Mouse (Mus musculus): ENCODE results near the gene R3hdml. TPM values are rescaled to one million over a fixed set of nuclear protein-coding genes. Genes with fewer than 3 reads are reported as not detected.

Gene R3hdml
- polyA plus RNA-seq, 1 experiment from 2014 or later, result not detected

GRCm38 (mm10) chr2:163540231-163541117 lies 48.4 kb downstream of the R3hdml start:
- WGBS, result 67% methylated on average over 9 of the region's 9 CpGs
- Histone ChIP-seq H3K27me3 (replicated peaks) (peaks cover 64% of the 10 kb centered on the region), H3K27ac (replicated peaks) (no peak overlapping the region), H3K4me3 (no peak overlapping the region), H3K4me1 (no peaks in the 10 kb centered on the region), H3K9me3 (no peaks in the 10 kb centered on the region), H3K4me2 (no peak overlapping the region), H3K36me3 (no peaks in the 10 kb centered on the region), H3K9ac (no peak overlapping the region)
- ATAC-seq (ENCODE audit: extremely low read depth, insufficient number of reproducible peaks, low FRiP score, low TSS enrichment), result no peak

- H3K27ac ChIP-seq (replicated peaks), result no peak overlapping the region
- no peaks in the 10 kb centered on the region for H3K36me3 ChIP-seq
- no peak overlapping the region for H3K4me3 ChIP-seq
- WGBS, result 66% methylated on average over 10 of the region's 10 CpGs
- H3K4me1 ChIP-seq, result no peaks in the 10 kb centered on the region
- no peak for ATAC-seq (ENCODE audit: extremely low read depth, insufficient number of reproducible peaks, low FRiP score, low TSS enrichment)
- H3K27me3 ChIP-seq (replicated peaks), result peaks cover 52% of the 10 kb centered on the region
- H3K4me2 ChIP-seq, result no peak overlapping the region
- no peaks in the 10 kb centered on the region for H3K9me3 ChIP-seq
- no peak overlapping the region for H3K9ac ChIP-seq
Measured at GRCm38 (mm10) chr2:163541568-163542182, 49.6 kb downstream of the R3hdml start.

GRCm38 (mm10) chr2:163542674-163543073 lies 50.6 kb downstream of the R3hdml start:
- no peak overlapping the region for H3K9ac ChIP-seq
- no peaks in the 10 kb centered on the region for H3K4me1 ChIP-seq
- H3K27me3 ChIP-seq (replicated peaks), result peaks cover 49% of the 10 kb centered on the region
- ATAC-seq (ENCODE audit: extremely low read depth, insufficient number of reproducible peaks, low FRiP score, low TSS enrichment), result no peak
- 84% methylated on average over 10 of the region's 10 CpGs for WGBS
- H3K4me2 ChIP-seq, result no peak overlapping the region
- H3K27ac ChIP-seq (replicated peaks), result no peak overlapping the region
- H3K36me3 ChIP-seq, result no peaks in the 10 kb centered on the region
- H3K4me3 ChIP-seq, result no peak overlapping the region
- no peaks in the 10 kb centered on the region for H3K9me3 ChIP-seq

GRCm38 (mm10) chr2:163546623-163547318 lies 54.7 kb downstream of the R3hdml start:
- ATAC-seq (ENCODE audit: extremely low read depth, insufficient number of reproducible peaks, low FRiP score, low TSS enrichment), result no peak
- H3K9ac ChIP-seq, result no peak overlapping the region
- no peak overlapping the region for H3K27ac ChIP-seq (replicated peaks)
- H3K4me3 ChIP-seq, result no peak overlapping the region
- WGBS, result 65% methylated on average over 14 of the region's 14 CpGs
- H3K27me3 ChIP-seq (replicated peaks), result peaks cover 60% of the 10 kb centered on the region
- no peak overlapping the region for H3K4me2 ChIP-seq
- no peaks in the 10 kb centered on the region for H3K4me1 ChIP-seq
- H3K9me3 ChIP-seq, result no peaks in the 10 kb centered on the region
- no peaks in the 10 kb centered on the region for H3K36me3 ChIP-seq

DNA sequence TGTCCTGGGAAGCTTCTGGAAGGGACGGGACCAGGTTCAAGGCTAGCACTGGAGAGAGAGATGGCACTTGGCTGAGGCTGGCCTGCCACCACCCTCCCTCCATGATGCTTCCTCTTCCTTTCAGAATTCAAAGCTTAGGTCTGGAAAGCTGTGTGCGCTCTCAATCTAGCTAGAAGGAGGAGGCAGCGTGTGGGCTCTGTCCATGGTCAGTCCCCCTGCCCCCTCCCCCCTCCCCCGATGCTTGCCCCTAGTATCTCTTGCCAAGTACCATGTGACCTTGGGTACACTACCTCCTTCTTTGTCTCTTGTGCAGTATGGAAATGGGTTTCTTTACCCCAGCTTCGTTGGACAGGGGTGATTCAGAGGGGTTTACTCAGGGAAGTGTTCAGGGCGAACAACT lies 56.7 kb downstream of the R3hdml start:
- H3K36me3 ChIP-seq, result no peaks in the 10 kb centered on the region
- H3K4me1 ChIP-seq, result no peaks in the 10 kb centered on the region
- H3K4me3 ChIP-seq, result no peak overlapping the region
- H3K9ac ChIP-seq, result no peak overlapping the region
- H3K9me3 ChIP-seq, result no peaks in the 10 kb centered on the region
- no peak overlapping the region for H3K4me2 ChIP-seq
- peaks cover 66% of the 10 kb centered on the region for H3K27me3 ChIP-seq (replicated peaks)
- no peak for ATAC-seq (ENCODE audit: extremely low read depth, insufficient number of reproducible peaks, low FRiP score, low TSS enrichment)
- WGBS, result 73% methylated on average over 6 of the region's 6 CpGs
- no peak overlapping the region for H3K27ac ChIP-seq (replicated peaks)

- WGBS, result 62% methylated on average over 6 of the region's 6 CpGs
- H3K27me3 ChIP-seq (replicated peaks), result peaks cover 66% of the 10 kb centered on the region
Measured at GRCm38 (mm10) chr2:163549786-163550185, 57.7 kb downstream of the R3hdml start.

More at GRCm38 (mm10) chr2:163549786-163550185, 57.7 kb downstream of the R3hdml start:
- no peak overlapping the region for H3K9ac ChIP-seq
- ATAC-seq (ENCODE audit: extremely low read depth, insufficient number of reproducible peaks, low FRiP score, low TSS enrichment), result no peak
- no peak overlapping the region for H3K4me2 ChIP-seq
- H3K4me3 ChIP-seq, result no peak overlapping the region
- H3K36me3 ChIP-seq, result no peaks in the 10 kb centered on the region
- no peaks in the 10 kb centered on the region for H3K9me3 ChIP-seq
- H3K4me1 ChIP-seq, result no peaks in the 10 kb centered on the region
- H3K27ac ChIP-seq (replicated peaks), result no peak overlapping the region

Other genes starting within 250 kb of the R3hdml start
- 41.5 and 42.9 TPM in 2 replicates for gene Jph2, start 94.3 kb upstream of the R3hdml start, polyA plus RNA-seq (2015; fragmentation: Nextera tagmentation; extraction: Ambion mirVana)
- 54.5 and 57.3 TPM in 2 replicates for gene Oser1, start 67.6 kb upstream of the R3hdml start, polyA plus RNA-seq (2015; fragmentation: Nextera tagmentation; extraction: Ambion mirVana)
- 0.41 and 0.48 TPM in 2 replicates for gene Gdap1l1, start 53.8 kb upstream of the R3hdml start, polyA plus RNA-seq (2015; fragmentation: Nextera tagmentation; extraction: Ambion mirVana)
- 11.7 and 11.9 TPM in 2 replicates for gene Fitm2, start 19.7 kb upstream of the R3hdml start, polyA plus RNA-seq (2015; fragmentation: Nextera tagmentation; extraction: Ambion mirVana)
- 0.20 and 0.71 TPM in 2 replicates for gene Hnf4a, start 14.5 kb downstream of the R3hdml start, polyA plus RNA-seq (2015; fragmentation: Nextera tagmentation; extraction: Ambion mirVana)
- 18.8 and 19.3 TPM in 2 replicates for gene Ttpal, start 110.0 kb downstream of the R3hdml start, polyA plus RNA-seq (2015; fragmentation: Nextera tagmentation; extraction: Ambion mirVana)
- 50.1 and 51.8 TPM in 2 replicates for gene Serinc3, start 152.8 kb downstream of the R3hdml start, polyA plus RNA-seq (2015; fragmentation: Nextera tagmentation; extraction: Ambion mirVana)
- 233 and 270 TPM in 2 replicates for gene Pkig, start 166.1 kb downstream of the R3hdml start, polyA plus RNA-seq (2015; fragmentation: Nextera tagmentation; extraction: Ambion mirVana)